Mouse (Mus musculus) erythroblast, embryonic 14.5 days (primary cell): Measurements from ENCODE around the gene Pan3.

Experiments used
- GATA1 ChIP-seq: IDR thresholded peaks from 2 replicates; pipeline ENCODE4 v1.6.1; 2012; ENCODE audit warnings: low read length, inconsistent platforms, mixed read lengths
- TAL1 ChIP-seq: IDR thresholded peaks from 3 replicates; pipeline ENCODE4 v1.6.1; 2012; ENCODE audit warnings: low read length, inconsistent platforms, mixed read lengths

GRCm38 (mm10) chr5:147545731-147546241 lies 115.8 kb downstream of the Pan3 start:
- TF ChIP-seq GATA1 (no peak), TAL1 (no peak)
